Mouse (Mus musculus) common myeloid progenitor, adult 5-6 weeks (primary cell): ENCODE results near the gene Bpifb2. TPM values are rescaled to one million over a fixed set of nuclear protein-coding genes. Genes with fewer than 3 reads are reported as not detected.
A peak's percentile ranks its signal among the peaks of the same experiment; 100 is the strongest.
"Not testable (repeated sequence)": the region's sequence is repeated elsewhere in the genome, so short reads cannot be mapped to it uniquely, and the experiment has no call there.

Experiments
- ATAC-seq: replicated peaks from 2 replicates; pipeline ENCODE4 v1.8.0; 2016; ENCODE audit warnings: low read depth, mild to moderate bottlenecking, moderate TSS enrichment, inconsistent platforms; ENCODE audit not compliant: poor library complexity, severe bottlenecking
- total RNA-seq: library from RNA; stranded (forward); fragments of 200-1000, 187-1606 nt; gene quantifications from 2 replicates; pipeline ENCODE4 v1.2.3, GENCODE M21; 2017

Gene Bpifb2
- total RNA-seq, result not detected in 2 replicates

DNA sequence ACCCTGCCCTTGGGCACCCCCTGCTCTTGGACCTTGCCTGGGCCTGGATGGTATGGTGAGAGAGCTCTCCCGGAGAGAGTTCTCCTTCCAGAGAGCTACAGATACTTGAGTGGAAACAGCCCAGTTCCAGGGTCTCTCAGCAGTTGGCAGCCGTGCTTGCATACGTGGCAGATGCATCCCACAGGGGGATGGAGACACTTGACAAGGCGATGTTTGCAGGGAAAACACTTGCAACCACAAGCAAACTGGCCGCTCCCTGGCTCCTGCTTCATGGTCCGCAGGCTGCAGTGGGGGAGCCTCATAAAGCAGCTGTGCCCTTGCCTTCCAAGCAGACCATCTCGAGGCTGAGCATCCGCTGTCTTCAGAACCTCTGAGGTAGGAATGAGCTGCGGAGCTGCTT is at the start of gene Bpifb2:
Bpifb2 (plus strand) TSS at position 301 of the 400 bp plus-strand sequence.
- ATAC-seq, result no peak

DNA sequence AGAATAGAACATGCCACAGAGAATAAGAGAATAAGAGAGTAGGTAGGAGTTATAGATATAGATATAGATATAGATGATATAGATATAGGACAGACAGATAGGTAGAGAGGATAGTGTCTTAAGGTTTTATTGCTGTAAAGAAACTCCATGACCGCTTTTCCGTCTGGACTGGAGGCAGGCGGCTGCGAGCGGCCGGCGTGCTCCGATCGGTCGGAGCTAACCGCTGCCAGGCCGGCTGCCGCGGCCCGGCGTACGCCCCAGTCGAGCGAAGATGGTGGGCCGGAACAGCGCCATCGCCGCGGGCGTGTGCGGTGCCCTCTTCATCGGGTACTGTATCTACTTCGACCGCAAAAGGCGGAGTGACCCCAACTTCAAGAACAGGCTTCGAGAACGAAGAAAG is 48.9 kb upstream of the Bpifb2 start:
- not testable (repeated sequence) for ATAC-seq

GRCm38 (mm10) chr2:153827171-153827830 is 47.5 kb upstream of the Bpifb2 start:
- ATAC-seq, result peak; percentile 88

- no peak for ATAC-seq
Observed at GRCm38 (mm10) chr2:153828704-153829103, 46.1 kb upstream of the Bpifb2 start.

DNA sequence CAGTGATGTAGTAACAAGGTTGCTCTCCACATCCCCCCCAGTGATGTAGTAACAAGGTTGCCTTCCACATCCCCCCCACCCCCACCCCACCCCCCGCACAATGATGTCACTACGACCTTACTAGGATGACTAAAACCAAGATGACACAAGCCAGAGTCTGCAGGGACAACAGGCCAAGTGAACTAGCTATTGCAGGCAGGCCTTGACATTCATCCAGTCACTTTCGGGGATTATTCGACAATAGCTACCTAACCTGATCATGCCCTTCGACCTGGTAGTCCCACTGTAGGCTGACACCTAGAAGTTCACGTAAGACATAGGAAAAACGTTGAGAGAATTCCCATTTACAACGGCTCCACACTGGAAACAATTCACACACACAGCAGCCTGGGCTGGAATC is 41.6 kb upstream of the Bpifb2 start:
- ATAC-seq, result no peak

DNA sequence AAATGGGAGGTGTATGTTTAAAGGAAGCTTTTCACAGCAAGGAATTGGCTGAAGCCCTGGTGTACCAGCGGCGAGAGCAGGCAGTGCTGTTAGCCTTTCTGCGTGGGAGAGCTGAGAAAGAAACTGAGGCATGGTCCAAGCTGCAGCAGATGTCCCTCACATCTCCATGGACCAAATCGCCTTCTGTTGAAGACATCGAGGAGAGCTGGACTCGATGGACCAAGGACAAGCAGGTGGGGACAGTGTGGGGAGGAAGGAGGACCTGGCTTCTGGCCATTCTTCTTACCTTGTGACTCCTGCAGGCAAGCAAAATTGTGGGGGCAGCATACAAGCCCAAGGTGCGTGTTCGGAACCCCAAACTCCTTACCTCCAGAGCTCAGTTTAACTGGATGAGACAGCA is 32.0 kb upstream of the Bpifb2 start:
- no peak for ATAC-seq

- ATAC-seq, result no peak
Observed at GRCm38 (mm10) chr2:153848389-153848788, 26.5 kb upstream of the Bpifb2 start.

GRCm38 (mm10) chr2:153850351-153851029 is 24.4 kb upstream of the Bpifb2 start:
- ATAC-seq, result peak; percentile 81

DNA sequence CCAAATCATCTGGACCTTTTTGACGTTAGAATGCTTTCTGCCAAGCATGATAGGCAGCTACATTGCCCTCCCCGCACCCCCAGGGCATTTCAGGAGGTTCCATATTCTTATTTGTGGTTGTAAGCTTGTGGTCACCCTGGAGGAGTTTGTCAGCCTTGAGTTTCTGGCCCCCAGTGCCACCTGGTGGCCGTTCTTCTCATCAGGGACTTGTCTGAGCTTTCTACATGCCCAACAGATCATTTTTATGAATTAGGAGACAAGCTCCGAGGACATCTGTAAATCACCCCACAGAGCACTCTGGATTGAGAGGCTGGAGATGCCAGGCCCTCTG is 23.9 kb upstream of the Bpifb2 start:
- peak; percentile 95 for ATAC-seq

GRCm38 (mm10) chr2:153853544-153853943 is 21.3 kb upstream of the Bpifb2 start:
- ATAC-seq, result no peak

- no peak for ATAC-seq
Observed at GRCm38 (mm10) chr2:153859581-153859980, 15.3 kb upstream of the Bpifb2 start.

DNA sequence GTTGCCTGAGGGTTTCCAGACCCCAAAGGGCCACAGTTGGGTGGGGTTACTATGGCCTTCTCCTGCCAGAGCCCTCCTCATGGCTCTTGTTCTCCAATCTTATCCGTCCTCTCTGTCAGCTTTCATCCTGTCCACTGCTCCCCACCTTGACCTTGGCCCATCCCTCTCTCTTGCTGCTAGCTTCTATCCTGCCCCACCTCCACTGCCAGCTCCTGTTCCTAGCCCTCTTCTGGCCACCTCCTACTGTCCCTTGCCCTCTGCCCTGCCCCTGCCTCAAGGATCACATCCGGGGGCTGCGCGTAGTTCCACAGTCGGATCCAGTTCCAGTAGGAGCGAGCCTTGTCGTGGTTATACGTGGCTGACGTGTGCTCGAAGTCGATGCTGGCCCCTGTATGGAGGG is 14.5 kb upstream of the Bpifb2 start:
- ATAC-seq, result no peak

DNA sequence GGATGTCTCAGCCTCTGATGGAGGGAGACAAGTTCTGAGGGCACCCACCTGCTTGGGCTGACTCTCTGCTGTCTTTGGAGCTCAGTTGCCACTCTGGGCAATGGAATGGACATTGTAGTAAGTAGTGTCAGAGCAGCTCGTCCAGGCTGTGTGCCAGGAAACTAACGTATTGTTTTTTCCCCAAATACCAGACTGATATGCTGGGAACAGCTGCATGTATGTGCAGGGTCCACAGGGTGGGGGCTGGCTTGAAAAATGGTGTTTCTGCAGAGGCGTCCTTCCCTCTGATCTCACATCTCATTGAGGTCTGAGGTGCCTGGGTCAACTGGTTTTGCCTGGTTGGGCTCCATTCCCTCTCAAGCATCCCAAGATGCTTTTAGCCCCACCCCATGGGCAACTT is 14.1 kb upstream of the Bpifb2 start:
- ATAC-seq, result no peak

- no peak for ATAC-seq
Observed at GRCm38 (mm10) chr2:153861960-153862359, 12.9 kb upstream of the Bpifb2 start.

DNA sequence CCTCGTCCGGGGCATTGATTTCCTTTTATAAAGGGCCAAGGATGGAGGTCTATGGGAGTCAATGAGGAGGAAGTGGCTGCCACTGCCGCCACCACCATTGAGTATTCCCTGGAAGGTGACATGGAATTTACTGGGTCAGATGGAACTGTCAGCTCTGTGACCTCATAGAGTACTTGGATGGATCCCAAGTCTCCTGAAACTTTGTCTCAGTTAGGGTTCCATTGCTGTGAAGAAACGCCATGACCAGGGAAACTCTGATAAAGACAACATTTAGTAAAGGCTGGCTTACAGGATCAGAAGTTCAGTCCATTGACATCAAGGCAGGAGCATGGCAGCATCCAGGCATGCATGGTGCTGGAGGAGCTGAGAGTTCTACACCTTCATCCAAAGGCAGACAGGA is 3.9 kb upstream of the Bpifb2 start, which contains the start of gene Sun5:
Sun5 (minus strand) TSS at position 101 of the 400 bp plus-strand sequence.
- ATAC-seq, result no peak

DNA sequence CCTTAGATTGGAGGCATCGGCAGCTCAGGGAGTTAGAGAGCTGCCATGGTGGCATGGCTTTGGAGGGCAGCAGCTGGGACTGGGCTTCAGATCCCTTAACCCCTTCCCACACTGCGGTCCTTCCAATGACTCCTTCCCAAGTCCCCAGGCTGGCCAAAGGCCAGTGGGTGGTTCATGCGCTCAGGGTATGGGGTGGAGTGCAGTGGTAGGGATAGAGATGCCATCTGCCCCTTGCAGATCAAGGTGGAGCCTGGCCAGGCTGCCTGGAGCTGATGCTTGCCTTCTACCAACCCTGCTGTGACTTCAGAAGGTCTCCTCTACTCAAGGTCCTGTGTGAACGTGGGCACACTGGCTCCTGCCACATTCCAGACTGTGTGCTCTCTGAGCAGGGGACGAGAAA is 24.3 kb downstream of the Bpifb2 start:
- ATAC-seq, result no peak

GRCm38 (mm10) chr2:153900088-153900487 is 25.2 kb downstream of the Bpifb2 start, which contains the start of gene Bpifb6:
Gene Bpifb6 (plus strand): TSS chr2:153900388.
- no peak for ATAC-seq

DNA sequence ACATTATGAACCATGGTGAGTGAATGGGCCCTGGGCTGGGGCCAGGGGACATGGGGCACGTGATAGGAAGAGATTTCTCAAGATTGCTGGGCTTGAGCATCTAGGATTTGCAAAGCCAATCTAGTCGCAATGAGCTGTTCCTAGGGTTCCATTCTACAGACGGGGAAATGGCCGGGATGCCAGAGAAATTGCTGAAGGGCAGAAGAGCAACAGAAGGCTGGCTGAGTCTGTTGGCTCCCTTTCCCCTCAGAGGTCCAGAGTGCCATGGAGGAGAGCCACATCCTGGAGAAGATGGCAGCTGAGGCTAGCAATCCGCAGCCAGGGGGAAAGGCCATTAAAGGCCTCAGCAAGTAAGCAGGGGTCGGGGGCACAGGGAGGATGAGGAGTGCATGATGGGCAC is 27.9 kb downstream of the Bpifb2 start:
- ATAC-seq, result no peak

GRCm38 (mm10) chr2:153906626-153907025 is 31.8 kb downstream of the Bpifb2 start:
- no peak for ATAC-seq

GRCm38 (mm10) chr2:153914151-153914550 is 39.3 kb downstream of the Bpifb2 start:
- ATAC-seq, result peak; percentile 40; the same call in 1 of the 2 replicates

DNA sequence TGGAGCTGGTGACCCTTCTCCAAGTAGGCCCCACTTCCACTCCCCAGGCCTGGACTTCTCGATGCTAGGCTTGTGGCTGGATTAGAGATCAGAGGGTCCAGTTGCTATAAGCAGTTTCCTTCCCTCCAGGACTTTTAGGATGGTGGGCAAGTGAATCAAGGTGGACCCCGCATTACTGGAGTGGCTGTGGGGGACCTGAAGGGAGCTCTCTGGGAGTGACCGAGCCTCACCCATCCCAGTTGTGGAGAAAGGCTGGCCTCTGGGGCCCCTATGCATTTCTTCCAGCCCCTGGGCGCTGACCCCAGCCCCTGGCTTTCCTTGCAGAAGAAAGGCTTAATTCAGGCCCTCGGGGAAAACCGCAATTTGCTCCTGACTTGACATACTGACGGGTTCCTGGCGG is 43.1 kb downstream of the Bpifb2 start, which contains the start of gene Bpifb3:
Bpifb3 (plus strand) TSS at position 301 of the 400 bp plus-strand sequence.
- no peak for ATAC-seq

- no peak for ATAC-seq
Observed at GRCm38 (mm10) chr2:153921246-153921645, 46.4 kb downstream of the Bpifb2 start.
